Mouse (Mus musculus) midbrain, embryonic 14.5 days (tissue): ENCODE results near the gene Mmp25. TPM values are rescaled to one million over a fixed set of nuclear protein-coding genes. Genes with fewer than 3 reads are reported as not detected.

ENCODE experiments used
- ATAC-seq: fragments of 200-750 bp; cut with Nextera tagmentation; 2 replicates; pipeline ENCODE4 v1.8.0; 2017; ENCODE audit warnings: moderate number of reproducible peaks, moderate library complexity; ENCODE audit not compliant: low FRiP score, low TSS enrichment
- DNase-seq: peaks from one replicate; pipeline ENCODE4 v3.0.0-alpha.2; 2015
- H3K27ac ChIP-seq: fragments of 300-500 bp; sonication (generic); replicated peaks from 2 replicates; pipeline ENCODE4 v1.5.1; 2014; ENCODE audit warnings: mild to moderate bottlenecking, low read depth, low read length, moderate library complexity
- H3K27me3 ChIP-seq: fragments of 300-500 bp; sonication (generic); 2 replicates; pipeline ENCODE4 v1.6.1; 2014; ENCODE audit warnings: low read length, control low read depth, mixed read lengths; ENCODE audit not compliant: control insufficient read depth, insufficient read depth
- H3K36me3 ChIP-seq: fragments of 300-500 bp; sonication (generic); 2 replicates; pipeline ENCODE4 v1.6.1; 2014; ENCODE audit warnings: low read length, control low read depth; ENCODE audit not compliant: control insufficient read depth, insufficient read depth
- H3K4me1 ChIP-seq: fragments of 300-500 bp; sonication (generic); 2 replicates; pipeline ENCODE4 v1.6.1; 2014; ENCODE audit warnings: mild to moderate bottlenecking, antibody characterized with exemption, low read length, control low read depth; ENCODE audit not compliant: control insufficient read depth, insufficient read depth
- H3K4me2 ChIP-seq: fragments of 300-500 bp; sonication (generic); 2 replicates; pipeline ENCODE4 v1.6.1; 2014; ENCODE audit warnings: mild to moderate bottlenecking, low read length, moderate library complexity
- H3K4me3 ChIP-seq: fragments of 300-500 bp; sonication (generic); replicated peaks from 2 replicates; pipeline ENCODE4 v1.5.1; 2014; ENCODE audit warnings: low read depth, low read length
- H3K9ac ChIP-seq: fragments of 300-500 bp; sonication (generic); replicated peaks from 2 replicates; pipeline ENCODE4 v1.6.1; 2014; ENCODE audit warnings: mild to moderate bottlenecking, low read length, moderate library complexity
- H3K9me3 ChIP-seq: fragments of 300-500 bp; sonication (generic); 2 replicates; pipeline ENCODE4 v1.6.1; 2016; ENCODE audit warnings: low read length, control low read depth, mixed read lengths; ENCODE audit not compliant: control insufficient read depth
- WGBS: fragments of 180-500 bp; shearing (Covaris S2); extraction: QIAGEN DNeasy Blood & Tissue Kit; methylation state at CpG from one replicate; pipeline ENCODE4 v1.1.7; 2014; 5-methylcytosine and 5-hydroxymethylcytosine counted together
- polyA plus RNA-seq: library from polyadenylated mRNA; unstranded; fragments of >200 nt; fragmentation: Nextera tagmentation; extraction: Ambion mirVana; gene quantifications from 2 replicates; pipeline ENCODE4 v1.2.1, GENCODE M21; 2014

The Mmp25 gene
- polyA plus RNA-seq, 1 experiment from 2014 or later: 1.1 TPM

- H3K4me1 ChIP-seq: peaks cover 26% of the 10 kb centered on the region
- H3K9me3 ChIP-seq: no peaks in the 10 kb centered on the region
- no peaks in the 10 kb centered on the region for H3K36me3 ChIP-seq
- no peak within 1 kb of the TSS for H3K9ac ChIP-seq
- H3K4me3 ChIP-seq: 0 out of 2 replicates have a peak within 1 kb of the TSS, but pooled peaks have one; percentile 5
- H3K4me2 ChIP-seq: peak within 1 kb of the TSS; percentile 34
- H3K27me3 ChIP-seq: peaks cover 70% of the 10 kb centered on the region
- no peak for ATAC-seq
- H3K27ac ChIP-seq: no peak within 1 kb of the TSS
- 2% methylated on average over 38 of the region's 38 CpGs for WGBS
- DNase-seq: no peak
These were observed 34.2 kb upstream of the Mmp25 start, which contains the start of gene Cldn6 for GRCm38 (mm10) chr17:23679127-23679835. TSS of gene Cldn6 (plus strand) at chr17:23679249.

DNA sequence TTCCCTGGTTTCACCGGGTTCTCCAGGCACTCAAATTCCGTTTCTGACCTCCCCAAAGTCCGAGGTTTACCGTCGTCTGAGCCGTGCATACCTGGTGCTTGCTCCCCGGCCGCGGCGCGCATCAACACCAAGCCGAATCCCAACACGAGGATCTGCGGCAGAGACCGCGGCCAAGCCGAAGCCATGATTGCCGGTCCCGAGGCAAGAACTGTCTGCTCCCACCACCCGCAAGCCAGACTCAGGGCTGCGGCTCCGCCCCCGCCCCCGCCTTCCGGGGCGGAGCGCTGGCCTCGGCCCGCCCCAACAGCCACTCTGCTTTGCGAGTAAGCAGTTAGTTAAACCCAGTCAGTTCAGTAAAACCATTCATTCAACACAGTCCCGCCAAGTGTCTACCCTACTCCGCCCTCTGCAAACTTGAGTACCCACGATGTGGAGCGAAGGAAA is 32.2 kb upstream of the Mmp25 start, which contains the start of gene Tnfrsf12a:
Gene Tnfrsf12a (minus strand): TSS at position 233 of the 444 bp plus-strand sequence.
- no peaks in the 10 kb centered on the region for H3K9me3 ChIP-seq
- H3K4me2 ChIP-seq: peak within 1 kb of the TSS; percentile 89
- H3K27ac ChIP-seq: no peak within 1 kb of the TSS
- peak; percentile 25; the same call in 1 of the 2 replicates for ATAC-seq
- H3K27me3 ChIP-seq: peaks cover 54% of the 10 kb centered on the region
- peak within 1 kb of the TSS; percentile 45 for H3K4me3 ChIP-seq
- peak; percentile 89 for DNase-seq
- H3K9ac ChIP-seq: peak within 1 kb of the TSS; percentile 39
- WGBS: under 1% methylated on average over 34 of the region's 34 CpGs
- H3K36me3 ChIP-seq: no peaks in the 10 kb centered on the region
- H3K4me1 ChIP-seq: peaks cover 32% of the 10 kb centered on the region

- H3K4me2 ChIP-seq: peak overlapping the region; percentile 89
- DNase-seq: peak; percentile 38
- H3K9ac ChIP-seq: peak overlapping the region; percentile 39
- peak overlapping the region; percentile 45 for H3K4me3 ChIP-seq
- H3K36me3 ChIP-seq: no peaks in the 10 kb centered on the region
- no peak for ATAC-seq
- peaks cover 32% of the 10 kb centered on the region for H3K4me1 ChIP-seq
- WGBS: 1% methylated on average over 37 of the region's 37 CpGs
- no peaks in the 10 kb centered on the region for H3K9me3 ChIP-seq
- no peak overlapping the region for H3K27ac ChIP-seq
- peaks cover 53% of the 10 kb centered on the region for H3K27me3 ChIP-seq
These were observed 31.5 kb upstream of the Mmp25 start for GRCm38 (mm10) chr17:23676473-23677031.

- WGBS: 13% methylated on average over 15 of the region's 15 CpGs
- H3K4me1 ChIP-seq: peaks cover 32% of the 10 kb centered on the region
- no peak overlapping the region for H3K27ac ChIP-seq
- DNase-seq: no peak
- no peaks in the 10 kb centered on the region for H3K36me3 ChIP-seq
- H3K4me3 ChIP-seq: 0 out of 2 replicates have a peak overlapping the region, but pooled peaks have one; percentile 45
- H3K9me3 ChIP-seq: no peaks in the 10 kb centered on the region
- ATAC-seq: no peak
- peak overlapping the region; percentile 89 for H3K4me2 ChIP-seq
- no peak overlapping the region for H3K9ac ChIP-seq
- peaks cover 45% of the 10 kb centered on the region for H3K27me3 ChIP-seq
These were observed 30.6 kb upstream of the Mmp25 start for GRCm38 (mm10) chr17:23675564-23676281.

DNA sequence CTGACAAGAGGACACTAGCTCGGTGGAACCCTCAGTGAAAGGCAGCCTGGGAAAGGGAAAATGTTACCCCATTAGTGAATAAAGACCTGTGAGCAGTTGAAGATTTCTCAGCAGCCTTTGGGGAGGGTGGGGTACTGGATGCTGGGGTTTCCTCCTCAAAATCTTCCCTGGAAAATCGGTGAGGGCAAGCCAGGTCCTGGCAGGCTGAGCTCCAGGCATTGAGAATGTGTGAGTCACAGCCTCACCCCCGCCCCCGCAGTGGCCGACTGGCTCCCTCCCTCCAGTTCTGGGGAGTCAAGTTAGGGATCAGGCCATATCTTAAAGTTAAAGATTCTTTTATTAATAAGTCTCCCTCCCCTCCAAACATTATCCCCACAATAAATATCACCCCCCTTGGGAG is 30.1 kb upstream of the Mmp25 start:
- peaks cover 4% of the 10 kb centered on the region; the same call in 1 of the 2 replicates for H3K36me3 ChIP-seq
- H3K4me1 ChIP-seq: peaks cover 32% of the 10 kb centered on the region
- H3K9ac ChIP-seq: no peak overlapping the region
- 47% methylated on average over 5 of the region's 5 CpGs for WGBS
- DNase-seq (no peak), ATAC-seq (no peak)
- peaks cover 39% of the 10 kb centered on the region for H3K27me3 ChIP-seq
- H3K27ac ChIP-seq: no peak overlapping the region
- peak overlapping the region; percentile 79 for H3K4me2 ChIP-seq
- no peak overlapping the region for H3K4me3 ChIP-seq
- no peaks in the 10 kb centered on the region for H3K9me3 ChIP-seq

DNA sequence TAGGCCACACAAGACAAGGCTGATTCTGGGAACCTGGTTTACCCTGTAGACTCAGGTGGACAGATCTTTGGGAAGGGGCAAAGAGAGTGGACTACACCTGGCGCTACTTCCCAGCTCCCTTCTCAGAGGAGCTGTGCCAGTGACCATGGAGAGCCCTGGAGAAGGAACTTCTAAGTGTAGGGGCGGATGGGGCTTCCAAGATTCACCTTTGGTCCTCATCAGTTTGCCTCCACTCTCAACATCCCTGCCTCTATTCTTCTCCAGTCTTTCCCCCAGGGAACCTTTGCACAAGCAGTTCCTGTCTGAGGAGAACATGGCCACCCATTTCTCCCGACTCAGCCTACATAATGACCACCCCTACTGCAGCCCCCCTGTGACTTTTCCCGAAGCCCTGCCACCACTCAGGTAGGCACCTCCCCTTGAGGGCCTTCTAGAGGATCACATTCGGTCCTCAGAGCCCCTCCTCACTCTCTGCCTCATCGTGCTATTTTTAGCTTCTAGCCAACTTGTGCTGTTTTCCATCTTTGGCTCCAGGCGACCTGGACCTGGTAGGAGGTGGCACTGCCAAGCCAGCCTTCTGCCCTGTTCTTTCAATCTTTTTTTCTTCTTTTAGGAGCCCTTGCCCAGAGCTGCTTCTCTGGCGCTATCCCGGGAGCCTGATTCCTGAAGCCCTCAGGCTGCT is 29.3 kb upstream of the Mmp25 start:
- Histone ChIP-seq H3K4me1 (peaks cover 32% of the 10 kb centered on the region), H3K36me3 (peaks cover 12% of the 10 kb centered on the region), H3K4me3 (peak overlapping the region; percentile 62), H3K9me3 (no peaks in the 10 kb centered on the region), H3K4me2 (peak overlapping the region; percentile 79), H3K27me3 (peaks cover 32% of the 10 kb centered on the region), H3K27ac (peak overlapping the region; percentile 86), H3K9ac (peak overlapping the region; percentile 66)
- ATAC-seq: no peak
- DNase-seq: no peak
- 52% methylated on average over 9 of the region's 9 CpGs for WGBS

DNA sequence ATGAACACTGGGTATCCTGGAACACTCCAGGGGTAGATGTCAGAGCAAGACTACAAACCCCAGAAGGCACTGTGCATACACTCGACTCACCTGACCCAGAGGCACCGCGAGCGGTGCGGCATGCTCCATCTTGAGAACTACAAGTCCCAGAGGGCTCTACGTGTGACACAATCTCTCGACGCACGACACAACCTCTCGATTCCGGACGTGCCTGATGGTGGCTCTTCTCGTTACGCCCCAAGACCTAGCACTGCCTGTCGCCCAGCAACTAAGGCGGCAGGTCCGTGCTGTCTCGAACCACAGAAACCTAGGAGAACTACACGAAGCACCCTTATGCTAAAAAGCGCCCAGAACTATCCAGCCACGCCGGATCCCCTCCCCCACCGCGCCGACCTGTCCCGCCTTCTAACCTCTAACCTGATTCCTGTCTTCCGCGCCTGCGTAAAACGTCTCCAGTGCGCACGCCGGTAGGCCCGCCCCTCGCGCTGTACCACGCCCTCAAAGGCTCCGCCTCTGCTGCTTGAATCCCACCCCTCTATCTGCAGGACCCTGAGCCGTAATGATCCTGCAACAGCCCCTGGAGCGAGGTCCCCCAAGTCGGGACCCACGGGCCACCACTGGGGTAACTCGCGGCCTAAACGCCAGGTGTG is 28.5 kb upstream of the Mmp25 start, which contains the start of the genes Hcfc1r1 and Thoc6:
Gene Hcfc1r1 (plus strand): TSS at position 173 of the 650 bp plus-strand sequence.
Gene Thoc6 (minus strand): TSS at position 459 of the 650 bp plus-strand sequence.
- ATAC-seq: peak; percentile 92

More for the DNA sequence above, 28.5 kb upstream of the Mmp25 start, which contains the start of the genes Hcfc1r1 and Thoc6:
- H3K4me1 ChIP-seq: peaks cover 32% of the 10 kb centered on the region
- peak within 1 kb of the TSS; percentile 66 for H3K9ac ChIP-seq
- peak; percentile 97 for DNase-seq
- H3K9me3 ChIP-seq: no peaks in the 10 kb centered on the region
- H3K36me3 ChIP-seq: peaks cover 20% of the 10 kb centered on the region
- under 1% methylated on average over 45 of the region's 45 CpGs for WGBS
- peak within 1 kb of the TSS; percentile 79 for H3K4me2 ChIP-seq
- H3K4me3 ChIP-seq: peak within 1 kb of the TSS; percentile 62
- H3K27ac ChIP-seq: peak within 1 kb of the TSS; percentile 86
- H3K27me3 ChIP-seq: peaks cover 23% of the 10 kb centered on the region
